Mouse (Mus musculus) lung, postnatal 10 days (tissue): ENCODE measurements around the gene Ptprm.

Experiments used
- DNase-seq: peaks from one replicate; pipeline ENCODE4 v3.0.0; 2021

The Ptprm gene

DNA sequence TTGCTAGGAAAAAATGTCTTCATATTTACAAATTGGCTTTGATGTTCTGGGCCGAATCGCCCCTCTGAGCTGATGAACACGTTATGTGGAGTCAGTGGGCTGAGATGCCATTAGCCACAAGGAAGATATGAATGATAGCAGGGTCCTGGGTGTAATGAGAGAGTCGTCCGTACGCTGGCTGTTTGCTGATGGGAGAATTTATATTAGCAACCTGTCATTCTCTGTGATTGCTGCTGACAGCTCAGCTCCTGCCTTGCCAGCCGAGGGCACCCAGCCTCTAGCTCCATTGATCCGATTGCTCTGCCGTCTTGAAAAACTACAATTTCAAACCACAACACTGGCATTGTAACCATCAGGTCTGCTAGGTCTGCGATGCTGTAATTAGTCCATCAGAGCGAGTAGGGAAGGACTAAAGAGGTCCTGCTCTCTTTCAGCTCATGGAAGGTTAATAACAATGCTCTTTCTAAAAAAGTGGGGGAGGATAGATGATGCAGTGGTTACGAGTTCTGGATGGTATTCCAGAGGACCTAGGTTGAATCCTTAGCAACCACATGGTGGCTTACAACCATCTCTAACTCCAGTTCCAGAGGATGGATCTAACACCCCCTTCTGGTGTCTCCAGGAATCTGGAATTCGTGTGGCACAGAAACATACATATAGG is 734.1 kb downstream of the Ptprm start:
- DNase-seq, result no peak

- no peak for DNase-seq
These were observed 734.9 kb downstream of the Ptprm start for GRCm38 (mm10) chr17:66619255-66619826.
